Mouse (Mus musculus): ENCODE measurements around the gene Zdhhc18. TPM values are rescaled to one million over a fixed set of nuclear protein-coding genes. Genes with fewer than 3 reads are reported as not detected.

Gene Zdhhc18
- polyA plus RNA-seq, 1 experiment: 31.3 TPM

GRCm38 (mm10) chr4:133574070-133574842 lies 75.7 kb downstream of the Zdhhc18 start, which contains the start of gene Gpatch3:
TSS of gene Gpatch3 (plus strand) at chr4:133574745.
- TF ChIP-seq POLR2A (IDR thresholded peaks at IDR 0.05; ENCODE audit: low read depth, low read length) (peak; percentile 96), CTCF (IDR thresholded peaks at IDR 0.05; ENCODE audit: borderline replicate concordance, insufficient read depth, low read length) (no peak)
- H3K4me3 ChIP-seq (ENCODE audit: insufficient read depth, low read length): peak within 1 kb of the TSS; percentile 54
- H3K27ac ChIP-seq (ENCODE audit: insufficient read depth, low read length): peak within 1 kb of the TSS; percentile 69
- H3K4me1 ChIP-seq (ENCODE audit: control insufficient read depth, insufficient read depth, low read length): 0 out of 2 replicates have a peak, but pooled peaks cover 3% of the 10 kb centered on the region

GRCm38 (mm10) chr4:133570066-133570466 lies 79.9 kb downstream of the Zdhhc18 start:
- no peak overlapping the region; the same call in 1 of the 2 replicates for H3K27ac ChIP-seq (ENCODE audit: insufficient read depth, low read length)
- 0 out of 2 replicates have a peak, but pooled peaks cover 3% of the 10 kb centered on the region for H3K4me1 ChIP-seq (ENCODE audit: control insufficient read depth, insufficient read depth, low read length)
- no peak overlapping the region for H3K4me3 ChIP-seq (ENCODE audit: insufficient read depth, low read length)
- TF ChIP-seq CTCF (IDR thresholded peaks at IDR 0.05; ENCODE audit: borderline replicate concordance, insufficient read depth, low read length) (no peak), POLR2A (IDR thresholded peaks at IDR 0.05; ENCODE audit: low read depth, low read length) (no peak)

DNA sequence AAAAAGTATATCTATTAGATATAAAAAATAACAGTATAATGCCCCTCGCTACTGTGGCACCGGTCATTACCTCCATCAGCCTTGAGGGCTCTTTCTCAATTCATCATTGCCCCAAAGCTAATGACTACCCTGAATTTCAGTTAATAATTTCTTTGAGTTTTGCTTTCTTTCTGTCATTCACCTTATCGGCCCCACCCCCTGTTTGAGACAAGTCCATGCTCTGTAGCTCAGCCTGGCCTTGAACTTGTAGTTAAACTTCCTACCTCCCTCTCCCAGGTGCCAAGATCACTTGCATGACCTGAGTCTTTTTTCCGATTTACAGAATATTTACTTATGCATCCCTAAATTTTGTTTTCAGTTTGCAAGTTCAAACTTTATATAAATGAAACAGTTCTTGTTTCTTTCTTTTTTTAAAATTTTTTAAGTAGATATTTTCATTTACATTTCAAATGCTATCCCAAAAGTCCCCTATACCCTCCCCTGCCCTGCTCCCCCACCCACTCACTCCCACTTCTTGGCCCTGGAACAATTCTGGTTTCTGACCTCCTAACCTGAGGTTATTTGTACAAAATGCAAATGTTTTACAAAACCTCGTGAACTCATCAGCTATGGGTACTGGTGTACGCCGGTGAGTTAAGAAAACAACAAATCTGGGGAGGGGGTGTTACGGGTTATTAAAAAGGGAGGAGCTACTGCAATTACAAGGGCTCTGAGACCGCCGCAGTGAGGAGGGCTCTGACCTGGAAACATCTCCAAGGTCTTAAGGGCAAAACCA lies 80.5 kb downstream of the Zdhhc18 start:
- no peak for TF ChIP-seq CTCF (IDR thresholded peaks at IDR 0.05; ENCODE audit: borderline replicate concordance, insufficient read depth, low read length)
- no peak for TF ChIP-seq POLR2A (IDR thresholded peaks at IDR 0.05; ENCODE audit: low read depth, low read length)
- H3K4me3 ChIP-seq (ENCODE audit: insufficient read depth, low read length): no peak overlapping the region
- no peak overlapping the region; the same call in 1 of the 2 replicates for H3K27ac ChIP-seq (ENCODE audit: insufficient read depth, low read length)
- H3K4me1 ChIP-seq (ENCODE audit: control insufficient read depth, insufficient read depth, low read length): 0 out of 2 replicates have a peak, but pooled peaks cover 3% of the 10 kb centered on the region

DNA sequence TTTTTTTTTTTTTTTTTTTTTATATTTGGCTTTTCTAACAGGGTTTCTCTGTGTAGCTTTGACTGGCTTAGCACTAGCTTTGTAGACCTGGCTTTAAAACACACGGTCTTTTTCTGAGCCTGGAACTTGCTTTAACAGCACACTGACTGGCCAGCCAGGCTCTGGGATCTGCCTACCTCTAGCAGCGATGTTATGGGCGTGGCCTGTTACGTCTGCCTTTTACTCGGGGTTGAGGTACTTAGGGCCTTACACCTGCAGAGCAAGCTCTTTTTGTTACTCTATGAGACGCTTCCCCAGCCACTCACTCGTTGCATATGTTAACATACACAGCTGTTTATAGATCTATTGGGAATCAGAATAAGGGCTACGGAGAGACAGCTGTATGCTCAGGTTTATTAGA lies 82.7 kb downstream of the Zdhhc18 start:
- Histone ChIP-seq H3K4me1 (ENCODE audit: control insufficient read depth, insufficient read depth, low read length) (0 out of 2 replicates have a peak, but pooled peaks cover 3% of the 10 kb centered on the region), H3K4me3 (ENCODE audit: insufficient read depth, low read length) (no peak overlapping the region), H3K27ac (ENCODE audit: insufficient read depth, low read length) (no peak overlapping the region)
- no peak for TF ChIP-seq CTCF (IDR thresholded peaks at IDR 0.05; ENCODE audit: borderline replicate concordance, insufficient read depth, low read length)
- no peak for TF ChIP-seq POLR2A (IDR thresholded peaks at IDR 0.05; ENCODE audit: low read depth, low read length)

GRCm38 (mm10) chr4:133563123-133563571 lies 86.8 kb downstream of the Zdhhc18 start:
- Histone ChIP-seq H3K4me3 (ENCODE audit: insufficient read depth, low read length) (no peak overlapping the region), H3K27ac (ENCODE audit: insufficient read depth, low read length) (no peak overlapping the region), H3K4me1 (ENCODE audit: control insufficient read depth, insufficient read depth, low read length) (no peaks in the 10 kb centered on the region)
- no peak for TF ChIP-seq POLR2A (IDR thresholded peaks at IDR 0.05; ENCODE audit: low read depth, low read length)
- TF ChIP-seq CTCF (IDR thresholded peaks at IDR 0.05; ENCODE audit: borderline replicate concordance, insufficient read depth, low read length): no peak

DNA sequence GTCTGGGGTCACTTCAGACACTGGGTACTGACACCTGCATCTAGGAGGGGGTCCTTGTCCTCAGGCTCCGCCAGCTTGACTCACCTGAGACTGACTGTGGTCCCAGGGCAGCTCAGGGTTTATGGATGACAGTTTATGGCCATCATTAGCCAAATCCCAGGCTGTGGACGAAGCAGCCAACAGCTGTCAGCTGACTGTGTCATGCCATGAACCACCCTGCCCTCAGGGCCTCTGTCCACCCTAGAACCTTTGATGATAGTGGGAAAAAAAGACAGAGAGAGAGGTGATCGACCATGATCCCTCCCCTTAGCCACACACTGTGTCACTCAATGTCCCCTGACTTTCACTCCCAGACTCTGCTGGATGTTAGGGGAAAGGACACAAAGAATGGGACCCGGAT lies 88.3 kb downstream of the Zdhhc18 start:
- Histone ChIP-seq H3K4me1 (ENCODE audit: control insufficient read depth, insufficient read depth, low read length) (no peaks in the 10 kb centered on the region), H3K4me3 (ENCODE audit: insufficient read depth, low read length) (no peak overlapping the region), H3K27ac (ENCODE audit: insufficient read depth, low read length) (no peak overlapping the region)
- TF ChIP-seq POLR2A (IDR thresholded peaks at IDR 0.05; ENCODE audit: low read depth, low read length) (no peak), CTCF (IDR thresholded peaks at IDR 0.05; ENCODE audit: borderline replicate concordance, insufficient read depth, low read length) (no peak)

DNA sequence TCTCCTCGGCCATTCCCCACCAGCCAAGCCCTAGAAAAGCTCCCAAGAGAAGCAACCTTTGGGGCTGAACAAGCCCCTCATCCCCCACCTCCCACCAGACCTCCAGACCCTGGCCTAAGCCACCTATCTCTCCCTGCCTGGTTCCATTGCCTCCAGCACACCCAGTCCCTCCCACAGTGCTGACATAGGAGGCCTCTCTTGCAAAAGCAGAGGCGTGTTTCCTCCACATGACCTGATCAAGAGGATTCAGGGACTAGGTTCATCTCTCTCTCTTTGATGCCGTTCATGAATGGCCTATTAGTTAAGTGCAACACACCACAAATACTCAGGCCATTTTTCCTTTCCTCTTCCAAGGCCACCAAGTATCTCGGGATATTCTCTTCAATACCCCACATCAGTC lies 90.1 kb downstream of the Zdhhc18 start:
- TF ChIP-seq CTCF (IDR thresholded peaks at IDR 0.05; ENCODE audit: borderline replicate concordance, insufficient read depth, low read length) (no peak), POLR2A (IDR thresholded peaks at IDR 0.05; ENCODE audit: low read depth, low read length) (no peak)
- no peak overlapping the region for H3K27ac ChIP-seq (ENCODE audit: insufficient read depth, low read length)
- no peak overlapping the region for H3K4me3 ChIP-seq (ENCODE audit: insufficient read depth, low read length)
- no peaks in the 10 kb centered on the region for H3K4me1 ChIP-seq (ENCODE audit: control insufficient read depth, insufficient read depth, low read length)

GRCm38 (mm10) chr4:133557041-133557717 lies 92.8 kb downstream of the Zdhhc18 start:
- Histone ChIP-seq H3K4me1 (ENCODE audit: control insufficient read depth, insufficient read depth, low read length) (no peaks in the 10 kb centered on the region), H3K4me3 (ENCODE audit: insufficient read depth, low read length) (no peak overlapping the region), H3K27ac (ENCODE audit: insufficient read depth, low read length) (no peak overlapping the region)
- TF ChIP-seq CTCF (IDR thresholded peaks at IDR 0.05; ENCODE audit: borderline replicate concordance, insufficient read depth, low read length) (no peak), POLR2A (IDR thresholded peaks at IDR 0.05; ENCODE audit: low read depth, low read length) (no peak)

Other genes starting within 250 kb of the Zdhhc18 start
- 9.1 and 13.3 TPM in 2 replicates for gene Tent5b, start 170.0 kb downstream of the Zdhhc18 start, polyA plus RNA-seq (2011; ENCODE audit: insufficient read length, low read depth, missing spikeins)
- 32.3 and 37.4 TPM in 2 replicates for gene Trnp1, start 151.6 kb downstream of the Zdhhc18 start, polyA plus RNA-seq (2011; ENCODE audit: insufficient read length, low read depth, missing spikeins)
- gene Kdf1, start 131.2 kb downstream of the Zdhhc18 start, polyA plus RNA-seq (2011; ENCODE audit: insufficient read length, low read depth, missing spikeins): not detected in 2 replicates
- 84.2 and 89.6 TPM in 2 replicates for gene Nudc, start 104.2 kb downstream of the Zdhhc18 start, polyA plus RNA-seq (2011; ENCODE audit: insufficient read length, low read depth, missing spikeins)
- not detected in 2 replicates for gene Nr0b2, start 96.8 kb downstream of the Zdhhc18 start, polyA plus RNA-seq (2011; ENCODE audit: insufficient read length, low read depth, missing spikeins)
- 4.8 and 5.7 TPM in 2 replicates for gene Gpatch3, start 75.4 kb downstream of the Zdhhc18 start, polyA plus RNA-seq (2011; ENCODE audit: insufficient read length, low read depth, missing spikeins)
- 10.9 and 12.2 TPM in 2 replicates for gene Gpn2, start 65.8 kb downstream of the Zdhhc18 start, polyA plus RNA-seq (2011; ENCODE audit: insufficient read length, low read depth, missing spikeins)
- gene Sfn, start 48.0 kb downstream of the Zdhhc18 start, polyA plus RNA-seq (2011; ENCODE audit: insufficient read length, low read depth, missing spikeins): 8.4 and 12.1 TPM in 2 replicates
- 6.9 and 10.4 TPM in 2 replicates for gene Pigv, start 22.5 kb upstream of the Zdhhc18 start, polyA plus RNA-seq (2011; ENCODE audit: insufficient read length, low read depth, missing spikeins)
- 43.9 and 52.1 TPM in 2 replicates for gene Arid1a, start 106.6 kb upstream of the Zdhhc18 start, polyA plus RNA-seq (2011; ENCODE audit: insufficient read length, low read depth, missing spikeins)
- gene Rps6ka1, start 237.6 kb upstream of the Zdhhc18 start, polyA plus RNA-seq (2011; ENCODE audit: insufficient read length, low read depth, missing spikeins): 4.2 and 4.8 TPM in 2 replicates